Mouse (Mus musculus) forebrain, embryonic 13.5 days (tissue): ENCODE measurements around the gene Dock2. TPM values are rescaled to one million over a fixed set of nuclear protein-coding genes. Genes with fewer than 3 reads are reported as not detected.
A peak's percentile ranks its signal among the peaks of the same experiment; 100 is the strongest.

ENCODE experiments used
- ATAC-seq: fragments of 200-750 bp; cut with Nextera tagmentation; 2 replicates; pipeline ENCODE4 v1.8.0; 2017
- H3K27ac ChIP-seq: fragments of 300-500 bp; sonication (generic); 2 replicates; pipeline ENCODE4 v1.5.1; 2015; ENCODE audit warnings: inconsistent platforms, mild to moderate bottlenecking, moderate library complexity
- H3K27me3 ChIP-seq: fragments of 300-500 bp; sonication (generic); 2 replicates; pipeline ENCODE4 v1.6.1; 2015; ENCODE audit warnings: mild to moderate bottlenecking, inconsistent platforms
- H3K36me3 ChIP-seq: fragments of 300-500 bp; sonication (generic); 2 replicates; pipeline ENCODE4 v1.6.1; 2015; ENCODE audit warnings: mild to moderate bottlenecking, inconsistent platforms; ENCODE audit not compliant: poor library complexity, severe bottlenecking
- H3K4me1 ChIP-seq: fragments of 300-500 bp; sonication (generic); 2 replicates; pipeline ENCODE4 v1.6.1; 2015; ENCODE audit warnings: inconsistent platforms
- H3K4me2 ChIP-seq: fragments of 300-500 bp; sonication (generic); 2 replicates; pipeline ENCODE4 v1.6.1; 2015; ENCODE audit warnings: inconsistent platforms, mild to moderate bottlenecking, moderate library complexity
- H3K4me3 ChIP-seq: fragments of 300-500 bp; sonication (generic); 2 replicates; pipeline ENCODE4 v1.5.1; 2015; ENCODE audit warnings: mild to moderate bottlenecking, inconsistent platforms
- H3K9ac ChIP-seq: fragments of 300-500 bp; sonication (generic); 2 replicates; pipeline ENCODE4 v1.6.1; 2015; ENCODE audit warnings: mild to moderate bottlenecking, inconsistent platforms
- H3K9me3 ChIP-seq: fragments of 300-500 bp; sonication (generic); replicated peaks from 2 replicates; pipeline ENCODE4 v1.6.1; 2016; ENCODE audit warnings: inconsistent platforms
- WGBS: fragments of 180-500 bp; shearing (Covaris S2); methylation state at CpG from one replicate; pipeline ENCODE4 v1.1.7; 2015; 5-methylcytosine and 5-hydroxymethylcytosine counted together
- polyA plus RNA-seq: library from polyadenylated mRNA; unstranded; fragments of >200 nt; fragmentation: Nextera tagmentation; extraction: Ambion mirVana; gene quantifications from 2 replicates; pipeline ENCODE4 v1.2.1, GENCODE M21; 2015

The Dock2 gene
- polyA plus RNA-seq, 1 experiment from 2014 or later = 0.15 TPM

GRCm38 (mm10) chr11:34763739-34764361 lies 19.8 kb downstream of the Dock2 start:
- ATAC-seq = no peak
- no peak overlapping the region for H3K4me3 ChIP-seq
- 87% methylated on average over 5 of the region's 5 CpGs for WGBS
- H3K27me3 ChIP-seq = no peaks in the 10 kb centered on the region
- no peak overlapping the region for H3K9ac ChIP-seq
- H3K4me1 ChIP-seq = no peaks in the 10 kb centered on the region
- no peak overlapping the region for H3K4me2 ChIP-seq
- H3K36me3 ChIP-seq = no peaks in the 10 kb centered on the region
- no peak overlapping the region for H3K27ac ChIP-seq
- H3K9me3 ChIP-seq = no peaks in the 10 kb centered on the region

- no peak overlapping the region for H3K4me3 ChIP-seq
- H3K9me3 ChIP-seq = no peaks in the 10 kb centered on the region
- no peaks in the 10 kb centered on the region for H3K36me3 ChIP-seq
- no peak overlapping the region for H3K27ac ChIP-seq
- 87% methylated on average over 5 of the region's 5 CpGs for WGBS
- H3K4me2 ChIP-seq = no peak overlapping the region
- no peaks in the 10 kb centered on the region for H3K27me3 ChIP-seq
- no peaks in the 10 kb centered on the region for H3K4me1 ChIP-seq
- no peak for ATAC-seq
- H3K9ac ChIP-seq = no peak overlapping the region
Measured at GRCm38 (mm10) chr11:34762570-34763127, 21.0 kb downstream of the Dock2 start.

DNA sequence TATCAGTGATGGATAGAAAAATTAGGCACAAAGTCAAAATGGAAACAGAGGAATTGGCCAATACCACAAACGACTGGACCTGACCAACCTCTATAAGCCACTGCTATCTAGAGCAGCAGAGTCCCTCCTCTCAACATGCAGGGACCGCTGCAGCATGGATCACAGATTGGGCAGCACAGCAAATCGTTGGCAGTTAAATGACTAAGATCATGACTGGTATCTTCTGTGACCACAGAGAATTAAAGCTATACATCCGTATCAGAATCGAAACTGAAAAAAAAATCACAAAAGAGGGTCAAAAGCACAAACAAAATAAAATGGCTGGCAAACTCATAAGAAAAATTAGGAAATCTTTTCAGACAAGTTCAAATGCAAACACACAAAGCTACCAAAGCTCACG lies 21.6 kb downstream of the Dock2 start:
- no peak overlapping the region for H3K4me3 ChIP-seq
- H3K36me3 ChIP-seq = no peaks in the 10 kb centered on the region
- no peak overlapping the region for H3K9ac ChIP-seq
- no peak for ATAC-seq
- H3K9me3 ChIP-seq = no peaks in the 10 kb centered on the region
- no peak overlapping the region for H3K27ac ChIP-seq
- no peaks in the 10 kb centered on the region for H3K4me1 ChIP-seq
- H3K4me2 ChIP-seq = no peak overlapping the region
- no peaks in the 10 kb centered on the region for H3K27me3 ChIP-seq
- 88% methylated on average over 6 of the region's 6 CpGs for WGBS

DNA sequence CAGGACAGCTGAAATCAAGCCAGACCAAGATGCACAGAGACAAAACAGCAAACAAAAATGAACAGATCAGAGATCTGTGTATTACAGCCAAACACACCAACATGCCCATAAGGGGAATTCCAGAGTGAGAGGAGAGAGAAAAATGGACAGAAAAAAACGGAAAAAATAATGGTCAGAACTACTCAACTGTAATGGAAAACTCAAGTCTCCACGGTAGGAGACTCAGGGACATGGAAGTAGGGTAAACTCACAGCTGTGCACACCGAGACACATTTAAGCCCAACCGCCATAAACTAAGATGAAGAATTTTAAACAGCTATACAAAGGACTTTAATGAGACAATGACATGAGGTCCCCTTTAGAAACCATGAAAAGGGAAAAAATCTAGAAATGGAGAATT lies 24.1 kb downstream of the Dock2 start:
- no peak overlapping the region for H3K9ac ChIP-seq
- 82% methylated on average over 4 of the region's 4 CpGs for WGBS

DNA sequence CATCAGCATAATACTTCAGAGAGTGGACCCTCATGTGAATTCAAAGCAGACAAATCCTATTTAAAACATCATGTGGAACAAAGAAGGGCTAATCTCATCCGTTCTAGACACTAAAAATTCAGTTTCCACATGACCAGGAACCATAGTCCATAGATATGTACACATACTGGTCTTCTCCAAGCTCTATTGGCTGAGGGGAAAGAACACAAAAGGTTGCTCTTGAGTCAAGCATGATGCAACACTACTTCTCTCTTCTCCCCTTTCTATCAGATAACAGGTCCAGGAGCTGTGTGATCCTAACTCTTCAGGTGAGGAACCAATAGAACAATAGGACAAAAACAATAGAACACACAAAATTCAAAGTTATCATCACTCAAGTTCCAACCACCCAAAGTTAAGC lies 42.6 kb downstream of the Dock2 start:
- H3K27ac ChIP-seq = no peak overlapping the region
- ATAC-seq = no peak
- WGBS = 61% methylated on average over 1 of the region's 1 CpGs
- H3K4me3 ChIP-seq = no peak overlapping the region
- no peaks in the 10 kb centered on the region for H3K27me3 ChIP-seq
- no peak overlapping the region for H3K9ac ChIP-seq
- no peak overlapping the region for H3K4me2 ChIP-seq
- H3K36me3 ChIP-seq = no peaks in the 10 kb centered on the region
- peaks cover 6% of the 10 kb centered on the region; the same call in 1 of the 2 replicates for H3K4me1 ChIP-seq
- H3K9me3 ChIP-seq = no peaks in the 10 kb centered on the region

More for the DNA sequence above, 24.1 kb downstream of the Dock2 start:
- H3K36me3 ChIP-seq = no peaks in the 10 kb centered on the region
- H3K4me3 ChIP-seq = no peak overlapping the region
- H3K27me3 ChIP-seq = no peaks in the 10 kb centered on the region
- H3K4me1 ChIP-seq = no peaks in the 10 kb centered on the region
- H3K27ac ChIP-seq = no peak overlapping the region
- H3K9me3 ChIP-seq = no peaks in the 10 kb centered on the region
- no peak for ATAC-seq
- no peak overlapping the region for H3K4me2 ChIP-seq

DNA sequence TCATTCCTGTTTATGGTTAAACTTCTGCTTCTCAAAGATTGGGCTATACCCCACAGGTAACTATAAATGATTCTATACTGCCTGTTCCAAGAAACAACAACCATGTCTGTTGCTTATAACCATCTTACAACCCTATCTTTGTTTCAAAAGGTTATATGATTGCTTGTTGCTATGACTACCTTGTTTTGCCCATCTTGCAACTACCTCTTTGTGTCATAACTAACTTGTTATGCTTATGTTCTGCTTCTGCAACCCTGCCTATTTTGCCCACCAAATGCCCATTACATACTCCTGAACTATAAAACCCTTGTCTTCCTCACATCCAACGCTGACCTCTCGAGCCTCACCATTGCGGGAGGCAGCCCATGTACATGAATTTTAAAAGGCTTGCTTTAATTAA lies 43.9 kb downstream of the Dock2 start:
- H3K4me3 ChIP-seq = no peak overlapping the region
- WGBS = 91% methylated on average over 3 of the region's 3 CpGs
- peaks cover 6% of the 10 kb centered on the region; the same call in 1 of the 2 replicates for H3K4me1 ChIP-seq
- ATAC-seq = no peak
- no peak overlapping the region for H3K4me2 ChIP-seq
- H3K36me3 ChIP-seq = no peaks in the 10 kb centered on the region
- no peaks in the 10 kb centered on the region for H3K27me3 ChIP-seq
- no peak overlapping the region for H3K27ac ChIP-seq
- no peaks in the 10 kb centered on the region for H3K9me3 ChIP-seq
- H3K9ac ChIP-seq = no peak overlapping the region

DNA sequence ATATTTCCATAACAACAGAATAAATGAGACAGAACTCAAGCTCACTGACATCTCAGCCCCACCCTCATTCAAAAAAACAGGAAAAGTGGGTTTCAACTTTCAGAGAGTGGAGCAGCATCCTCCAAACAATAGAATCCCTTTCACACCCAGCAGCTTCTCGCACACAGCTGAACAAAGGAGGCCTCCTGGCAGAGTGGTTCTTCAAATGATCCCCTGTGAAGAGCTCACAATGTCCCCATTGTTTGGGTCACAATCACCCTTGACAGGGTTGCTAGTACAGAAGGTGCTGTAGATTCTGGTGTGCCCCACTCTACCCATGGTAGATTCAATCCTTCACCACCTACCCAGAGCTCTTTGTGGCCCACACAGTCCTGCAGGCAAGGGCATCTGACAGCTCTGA lies 44.7 kb downstream of the Dock2 start:
- H3K27me3 ChIP-seq = no peaks in the 10 kb centered on the region
- H3K4me3 ChIP-seq = no peak overlapping the region
- H3K4me2 ChIP-seq = no peak overlapping the region
- ATAC-seq = peak; percentile 71
- H3K4me1 ChIP-seq = peaks cover 12% of the 10 kb centered on the region
- H3K9me3 ChIP-seq = no peaks in the 10 kb centered on the region
- H3K27ac ChIP-seq = no peak overlapping the region
- WGBS = 3% methylated on average over 1 of the region's 1 CpGs
- H3K9ac ChIP-seq = no peak overlapping the region
- H3K36me3 ChIP-seq = no peaks in the 10 kb centered on the region

GRCm38 (mm10) chr11:34737193-34737592 lies 46.5 kb downstream of the Dock2 start:
- Histone ChIP-seq H3K4me2 (no peak overlapping the region), H3K27ac (no peak overlapping the region), H3K9me3 (no peaks in the 10 kb centered on the region), H3K36me3 (no peaks in the 10 kb centered on the region), H3K27me3 (no peaks in the 10 kb centered on the region), H3K9ac (no peak overlapping the region), H3K4me1 (peaks cover 18% of the 10 kb centered on the region), H3K4me3 (no peak overlapping the region)
- ATAC-seq = no peak
- WGBS = 95% methylated on average over 4 of the region's 4 CpGs

GRCm38 (mm10) chr11:34734033-34734432 lies 49.7 kb downstream of the Dock2 start:
- H3K27ac ChIP-seq = no peak overlapping the region
- 34% methylated on average over 3 of the region's 3 CpGs for WGBS
- ATAC-seq = peak; percentile 78
- no peaks in the 10 kb centered on the region for H3K27me3 ChIP-seq
- no peak overlapping the region for H3K9ac ChIP-seq
- H3K4me1 ChIP-seq = peaks cover 26% of the 10 kb centered on the region
- no peaks in the 10 kb centered on the region for H3K9me3 ChIP-seq
- no peaks in the 10 kb centered on the region for H3K36me3 ChIP-seq
- H3K4me3 ChIP-seq = no peak overlapping the region
- no peak overlapping the region for H3K4me2 ChIP-seq

DNA sequence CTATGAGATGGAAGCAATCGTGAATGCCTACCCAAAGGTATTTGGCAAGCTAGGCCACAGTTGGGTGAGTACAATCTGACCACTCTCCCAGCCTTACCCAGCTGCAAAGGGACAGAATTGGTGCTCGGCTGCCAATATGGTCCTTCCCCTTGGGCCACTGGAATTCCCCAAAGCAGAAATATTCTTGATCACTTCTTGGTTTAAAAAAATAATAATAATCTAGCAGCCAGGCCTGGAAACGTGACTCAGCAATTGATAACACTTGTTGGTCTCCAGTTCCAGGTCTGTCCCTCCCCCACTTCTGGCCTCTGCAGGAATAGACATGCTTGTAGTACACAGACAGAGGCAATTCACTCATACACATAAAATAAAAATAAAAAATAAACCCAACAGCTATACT lies 56.2 kb downstream of the Dock2 start:
- WGBS = 87% methylated on average over 3 of the region's 3 CpGs
- Histone ChIP-seq H3K9me3 (no peaks in the 10 kb centered on the region), H3K4me1 (peaks cover 10% of the 10 kb centered on the region), H3K4me2 (no peak overlapping the region), H3K36me3 (no peaks in the 10 kb centered on the region), H3K27ac (no peak overlapping the region), H3K4me3 (no peak overlapping the region), H3K27me3 (no peaks in the 10 kb centered on the region), H3K9ac (no peak overlapping the region)
- no peak for ATAC-seq

DNA sequence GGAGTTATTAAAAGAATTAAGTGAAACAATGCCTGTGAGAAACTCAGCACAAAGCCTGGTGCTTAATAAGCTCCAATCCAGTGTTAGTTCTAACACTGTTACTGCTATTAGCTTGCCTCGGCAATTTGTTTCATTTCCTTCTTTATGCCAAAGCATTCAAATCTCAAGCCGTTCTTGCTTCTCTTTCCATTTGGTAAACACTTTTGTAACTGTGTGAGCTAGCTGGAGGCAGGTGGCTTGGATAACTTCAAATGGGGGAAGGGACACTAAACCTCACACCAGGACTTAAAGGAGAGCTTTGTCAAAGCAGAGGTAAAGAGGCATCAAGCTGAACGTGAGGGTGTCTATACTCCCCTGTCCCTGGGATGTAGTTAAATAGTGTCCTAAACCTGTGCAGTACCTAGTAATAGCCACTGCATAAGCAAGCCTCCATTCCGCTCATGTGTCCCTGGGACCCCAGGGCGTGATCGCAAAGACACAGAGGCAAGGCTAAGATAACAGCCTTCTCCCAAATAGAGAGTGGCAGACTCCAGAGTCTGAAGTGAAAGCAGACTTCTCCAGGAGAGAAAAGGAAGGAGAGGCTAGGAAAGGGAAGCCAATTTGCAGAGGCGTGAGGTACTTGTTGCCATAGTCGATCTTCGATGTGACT lies 56.9 kb downstream of the Dock2 start:
- Histone ChIP-seq H3K27me3 (no peaks in the 10 kb centered on the region), H3K36me3 (no peaks in the 10 kb centered on the region), H3K4me3 (no peak overlapping the region), H3K9ac (no peak overlapping the region), H3K9me3 (no peaks in the 10 kb centered on the region), H3K4me1 (peaks cover 10% of the 10 kb centered on the region), H3K27ac (no peak overlapping the region), H3K4me2 (no peak overlapping the region)
- WGBS = 83% methylated on average over 9 of the region's 9 CpGs
- no peak for ATAC-seq

DNA sequence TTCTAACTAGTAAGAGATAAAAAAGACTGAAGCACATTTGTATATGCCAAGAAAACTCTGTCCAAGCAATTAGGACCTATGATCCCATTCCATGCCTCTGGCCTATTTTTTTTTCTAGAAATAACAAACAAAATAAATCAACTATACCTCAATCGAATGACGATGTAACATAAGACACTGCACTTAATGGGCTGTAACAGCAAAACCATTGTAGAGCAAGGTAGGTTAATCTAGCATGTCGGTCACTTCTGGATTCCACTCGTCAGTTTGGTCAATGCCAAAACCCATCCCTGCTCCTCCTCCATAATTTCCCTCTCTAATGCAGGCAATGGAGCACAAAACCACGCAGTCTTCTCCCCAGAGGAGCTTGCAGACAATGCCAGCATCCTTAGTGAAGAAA lies 70.3 kb downstream of the Dock2 start:
- Histone ChIP-seq H3K9ac (no peak overlapping the region), H3K27me3 (no peaks in the 10 kb centered on the region), H3K4me3 (no peak overlapping the region), H3K36me3 (no peaks in the 10 kb centered on the region), H3K4me1 (no peaks in the 10 kb centered on the region), H3K27ac (no peak overlapping the region), H3K4me2 (no peak overlapping the region), H3K9me3 (no peaks in the 10 kb centered on the region)
- no peak for ATAC-seq
- WGBS = 88% methylated on average over 5 of the region's 5 CpGs
